Mouse (Mus musculus): ENCODE measurements around the gene Fam114a1. TPM values are rescaled to one million over a fixed set of nuclear protein-coding genes. Genes with fewer than 3 reads are reported as not detected.

The Fam114a1 gene
- polyA plus RNA-seq, 1 experiment from 2014 or later = 6.6 TPM

GRCm38 (mm10) chr5:65040463-65040862 is 70.6 kb downstream of the Fam114a1 start:
- Histone ChIP-seq H3K4me2 (ENCODE audit: low read length) (no peak overlapping the region), H3K4me3 (ENCODE audit: low read depth, low read length) (no peak overlapping the region), H3K9ac (ENCODE audit: low read depth, low read length) (no peak overlapping the region), H3K27ac (ENCODE audit: low read length) (no peak overlapping the region), H3K27me3 (ENCODE audit: control insufficient read depth, insufficient read depth, low read depth, low read length) (no peaks in the 10 kb centered on the region), H3K36me3 (ENCODE audit: control insufficient read depth, insufficient read depth, low read length) (no peaks in the 10 kb centered on the region), H3K9me3 (replicated peaks; ENCODE audit: control insufficient read depth, low read length, poor library complexity, severe bottlenecking) (no peaks in the 10 kb centered on the region), H3K4me1 (ENCODE audit: control insufficient read depth, insufficient read depth, low read length) (peaks cover 7% of the 10 kb centered on the region; the same call in 1 of the 2 replicates)
- 68% methylated on average over 5 of the region's 5 CpGs for WGBS
- no peak for ATAC-seq

GRCm38 (mm10) chr5:65043407-65043895 is 73.6 kb downstream of the Fam114a1 start:
- Histone ChIP-seq H3K9ac (ENCODE audit: low read depth, low read length) (no peak overlapping the region), H3K4me3 (ENCODE audit: low read depth, low read length) (no peak overlapping the region), H3K4me2 (ENCODE audit: low read length) (no peak overlapping the region), H3K36me3 (ENCODE audit: control insufficient read depth, insufficient read depth, low read length) (no peaks in the 10 kb centered on the region), H3K27ac (ENCODE audit: low read length) (peak overlapping the region; percentile 18; the same call in 1 of the 2 replicates), H3K9me3 (replicated peaks; ENCODE audit: control insufficient read depth, low read length, poor library complexity, severe bottlenecking) (no peaks in the 10 kb centered on the region), H3K4me1 (ENCODE audit: control insufficient read depth, insufficient read depth, low read length) (peaks cover 6% of the 10 kb centered on the region), H3K27me3 (ENCODE audit: control insufficient read depth, insufficient read depth, low read depth, low read length) (no peaks in the 10 kb centered on the region)
- ATAC-seq = no peak
- WGBS = 51% methylated on average over 11 of the region's 11 CpGs

GRCm38 (mm10) chr5:65045642-65046370 is 75.9 kb downstream of the Fam114a1 start:
- peak overlapping the region; percentile 18; the same call in 1 of the 2 replicates for H3K27ac ChIP-seq (ENCODE audit: low read length)
- peaks cover 6% of the 10 kb centered on the region for H3K4me1 ChIP-seq (ENCODE audit: control insufficient read depth, insufficient read depth, low read length)
- H3K36me3 ChIP-seq (ENCODE audit: control insufficient read depth, insufficient read depth, low read length) = no peaks in the 10 kb centered on the region
- ATAC-seq = no peak
- no peak overlapping the region for H3K9ac ChIP-seq (ENCODE audit: low read depth, low read length)
- H3K9me3 ChIP-seq (replicated peaks; ENCODE audit: control insufficient read depth, low read length, poor library complexity, severe bottlenecking) = no peaks in the 10 kb centered on the region
- no peaks in the 10 kb centered on the region for H3K27me3 ChIP-seq (ENCODE audit: control insufficient read depth, insufficient read depth, low read depth, low read length)
- H3K4me3 ChIP-seq (ENCODE audit: low read depth, low read length) = no peak overlapping the region
- H3K4me2 ChIP-seq (ENCODE audit: low read length) = no peak overlapping the region
- 49% methylated on average over 6 of the region's 6 CpGs for WGBS

- H3K27me3 ChIP-seq (ENCODE audit: control insufficient read depth, insufficient read depth, low read depth, low read length) = no peaks in the 10 kb centered on the region
- ATAC-seq = no peak
- H3K9me3 ChIP-seq (replicated peaks; ENCODE audit: control insufficient read depth, low read length, poor library complexity, severe bottlenecking) = no peaks in the 10 kb centered on the region
- H3K27ac ChIP-seq (ENCODE audit: low read length) = no peak overlapping the region; the same call in 1 of the 2 replicates
- 64% methylated on average over 12 of the region's 12 CpGs for WGBS
- no peak overlapping the region for H3K4me3 ChIP-seq (ENCODE audit: low read depth, low read length)
- no peaks in the 10 kb centered on the region for H3K36me3 ChIP-seq (ENCODE audit: control insufficient read depth, insufficient read depth, low read length)
- H3K4me1 ChIP-seq (ENCODE audit: control insufficient read depth, insufficient read depth, low read length) = peaks cover 9% of the 10 kb centered on the region
- H3K4me2 ChIP-seq (ENCODE audit: low read length) = no peak overlapping the region
- H3K9ac ChIP-seq (ENCODE audit: low read depth, low read length) = no peak overlapping the region
Measured at GRCm38 (mm10) chr5:65046442-65047284, 76.8 kb downstream of the Fam114a1 start.

GRCm38 (mm10) chr5:65047285-65047855 is 77.5 kb downstream of the Fam114a1 start:
- H3K4me2 ChIP-seq (ENCODE audit: low read length) = no peak overlapping the region
- 49% methylated on average over 12 of the region's 12 CpGs for WGBS
- H3K4me1 ChIP-seq (ENCODE audit: control insufficient read depth, insufficient read depth, low read length) = peaks cover 12% of the 10 kb centered on the region
- no peak overlapping the region for H3K4me3 ChIP-seq (ENCODE audit: low read depth, low read length)
- no peak overlapping the region; the same call in 1 of the 2 replicates for H3K27ac ChIP-seq (ENCODE audit: low read length)
- H3K36me3 ChIP-seq (ENCODE audit: control insufficient read depth, insufficient read depth, low read length) = no peaks in the 10 kb centered on the region
- H3K9me3 ChIP-seq (replicated peaks; ENCODE audit: control insufficient read depth, low read length, poor library complexity, severe bottlenecking) = no peaks in the 10 kb centered on the region
- no peak for ATAC-seq
- no peaks in the 10 kb centered on the region for H3K27me3 ChIP-seq (ENCODE audit: control insufficient read depth, insufficient read depth, low read depth, low read length)
- H3K9ac ChIP-seq (ENCODE audit: low read depth, low read length) = no peak overlapping the region

GRCm38 (mm10) chr5:65049880-65050279 is 80.0 kb downstream of the Fam114a1 start:
- 64% methylated on average over 5 of the region's 5 CpGs for WGBS
- Histone ChIP-seq H3K4me1 (ENCODE audit: control insufficient read depth, insufficient read depth, low read length) (peaks cover 12% of the 10 kb centered on the region), H3K27me3 (ENCODE audit: control insufficient read depth, insufficient read depth, low read depth, low read length) (no peaks in the 10 kb centered on the region), H3K27ac (ENCODE audit: low read length) (no peak overlapping the region), H3K9me3 (replicated peaks; ENCODE audit: control insufficient read depth, low read length, poor library complexity, severe bottlenecking) (no peaks in the 10 kb centered on the region), H3K4me3 (ENCODE audit: low read depth, low read length) (no peak overlapping the region), H3K36me3 (ENCODE audit: control insufficient read depth, insufficient read depth, low read length) (no peaks in the 10 kb centered on the region), H3K9ac (ENCODE audit: low read depth, low read length) (no peak overlapping the region), H3K4me2 (ENCODE audit: low read length) (no peak overlapping the region)
- no peak for ATAC-seq

- no peak overlapping the region for H3K4me2 ChIP-seq (ENCODE audit: low read length)
- WGBS = 47% methylated on average over 3 of the region's 3 CpGs
- no peak overlapping the region for H3K9ac ChIP-seq (ENCODE audit: low read depth, low read length)
- H3K4me1 ChIP-seq (ENCODE audit: control insufficient read depth, insufficient read depth, low read length) = peaks cover 9% of the 10 kb centered on the region
- H3K36me3 ChIP-seq (ENCODE audit: control insufficient read depth, insufficient read depth, low read length) = no peaks in the 10 kb centered on the region
- no peaks in the 10 kb centered on the region for H3K27me3 ChIP-seq (ENCODE audit: control insufficient read depth, insufficient read depth, low read depth, low read length)
- H3K9me3 ChIP-seq (replicated peaks; ENCODE audit: control insufficient read depth, low read length, poor library complexity, severe bottlenecking) = no peaks in the 10 kb centered on the region
- H3K4me3 ChIP-seq (ENCODE audit: low read depth, low read length) = no peak overlapping the region
- ATAC-seq = no peak
- peak overlapping the region; percentile 36; the same call in 1 of the 2 replicates for H3K27ac ChIP-seq (ENCODE audit: low read length)
Measured at GRCm38 (mm10) chr5:65051513-65051912, 81.6 kb downstream of the Fam114a1 start.

- H3K4me3 ChIP-seq (ENCODE audit: low read depth, low read length) = no peak overlapping the region
- H3K36me3 ChIP-seq (ENCODE audit: control insufficient read depth, insufficient read depth, low read length) = no peaks in the 10 kb centered on the region
- H3K4me1 ChIP-seq (ENCODE audit: control insufficient read depth, insufficient read depth, low read length) = no peaks in the 10 kb centered on the region
- H3K4me2 ChIP-seq (ENCODE audit: low read length) = no peak overlapping the region
- no peak overlapping the region for H3K9ac ChIP-seq (ENCODE audit: low read depth, low read length)
- 94% methylated on average over 6 of the region's 6 CpGs for WGBS
- no peaks in the 10 kb centered on the region for H3K27me3 ChIP-seq (ENCODE audit: control insufficient read depth, insufficient read depth, low read depth, low read length)
- ATAC-seq = no peak
- no peaks in the 10 kb centered on the region for H3K9me3 ChIP-seq (replicated peaks; ENCODE audit: control insufficient read depth, low read length, poor library complexity, severe bottlenecking)
- no peak overlapping the region for H3K27ac ChIP-seq (ENCODE audit: low read length)
Measured at GRCm38 (mm10) chr5:65057596-65057995, 87.7 kb downstream of the Fam114a1 start.

Measured in midbrain, embryonic 16.5 days (tissue).